Mouse (Mus musculus) WW6 (cell line): ENCODE results near the gene Slc6a2.

Experiments
- DNase-seq: peaks from one replicate; pipeline ENCODE4 v3.0.0-alpha.2; 2013; ENCODE audit warnings: low read depth, low spot score

Slc6a2 gene

DNA sequence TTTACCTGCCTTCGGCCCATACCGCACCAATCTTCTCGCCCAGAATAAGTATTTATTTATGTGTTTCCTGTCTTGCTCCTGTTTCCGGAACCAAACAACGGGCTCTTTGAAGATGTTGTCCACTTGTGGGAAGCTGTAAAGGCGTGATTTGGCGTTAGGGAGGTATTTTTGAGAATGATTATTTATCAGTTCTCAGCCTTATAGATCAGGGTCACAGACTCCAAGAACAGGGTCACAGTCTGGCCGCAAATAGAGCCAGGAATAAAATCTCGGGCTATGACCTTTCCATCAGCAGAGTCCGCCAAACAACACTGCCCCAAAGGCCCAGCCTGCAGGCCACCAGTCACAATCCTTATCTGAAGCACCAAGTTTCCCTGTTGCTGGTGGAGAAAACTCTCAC is at the start of gene Slc6a2:
Gene Slc6a2, plus strand, starts transcription at position 301 of the 400 bp plus-strand sequence.
- DNase-seq: no peak

DNA sequence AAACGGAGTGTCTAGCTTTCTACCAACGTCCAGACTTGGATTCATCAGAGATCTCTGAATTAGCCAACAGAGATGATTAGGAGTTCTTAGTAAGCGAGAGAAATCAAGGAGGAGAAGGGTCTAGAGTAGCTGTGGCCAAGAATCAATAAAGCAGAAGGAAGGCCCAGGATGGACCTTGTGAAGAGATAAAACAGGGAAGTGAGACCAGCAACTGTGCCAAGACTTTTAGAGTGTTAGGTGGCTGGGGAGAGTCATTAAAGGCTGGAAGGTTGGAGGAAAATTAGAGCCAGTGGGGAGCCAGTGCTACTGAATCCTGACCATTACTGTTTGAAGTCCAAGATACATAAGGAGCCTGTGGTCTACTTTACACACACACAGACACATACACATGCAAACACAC is 48.4 kb upstream of the Slc6a2 start:
- DNase-seq: no peak

DNA sequence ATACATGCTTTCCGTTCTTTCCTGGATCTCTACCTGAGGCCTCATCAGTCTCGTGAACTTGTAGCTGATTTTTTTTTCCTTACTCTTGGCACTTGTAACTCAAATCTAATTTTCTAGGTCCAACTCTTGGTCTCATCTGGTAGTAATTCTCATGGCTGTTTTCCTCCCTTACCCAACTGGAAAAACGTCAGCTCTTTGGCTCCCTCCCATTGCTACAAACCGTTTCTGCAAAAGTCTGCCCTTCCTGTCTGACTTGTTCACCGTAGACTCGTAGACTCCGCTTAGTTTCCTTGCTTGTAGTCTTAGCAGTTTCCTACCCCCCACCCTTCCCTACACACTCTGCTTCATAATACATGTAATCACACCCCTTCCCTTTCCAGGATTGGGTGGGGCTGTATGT is 46.5 kb upstream of the Slc6a2 start:
- DNase-seq: no peak

DNA sequence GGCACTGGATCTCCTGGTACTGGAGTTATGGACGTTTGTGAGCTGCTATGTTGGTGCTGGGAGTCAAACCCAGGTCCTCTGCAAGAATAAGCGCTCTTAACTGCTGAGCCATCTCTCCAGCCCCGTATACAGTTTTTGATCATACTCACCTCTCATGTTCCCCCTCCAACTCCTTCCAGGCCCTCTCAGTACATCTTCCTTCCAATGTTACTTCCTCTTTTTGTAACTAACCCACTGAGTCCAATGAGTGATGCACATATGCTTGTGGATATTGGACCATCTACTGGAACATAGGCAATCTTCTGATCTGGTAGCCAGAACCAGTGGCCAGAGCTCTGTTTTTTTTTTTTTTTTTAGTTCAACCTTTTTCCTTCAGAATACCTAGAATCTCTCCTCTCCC is 43.8 kb upstream of the Slc6a2 start:
- DNase-seq: no peak

DNA sequence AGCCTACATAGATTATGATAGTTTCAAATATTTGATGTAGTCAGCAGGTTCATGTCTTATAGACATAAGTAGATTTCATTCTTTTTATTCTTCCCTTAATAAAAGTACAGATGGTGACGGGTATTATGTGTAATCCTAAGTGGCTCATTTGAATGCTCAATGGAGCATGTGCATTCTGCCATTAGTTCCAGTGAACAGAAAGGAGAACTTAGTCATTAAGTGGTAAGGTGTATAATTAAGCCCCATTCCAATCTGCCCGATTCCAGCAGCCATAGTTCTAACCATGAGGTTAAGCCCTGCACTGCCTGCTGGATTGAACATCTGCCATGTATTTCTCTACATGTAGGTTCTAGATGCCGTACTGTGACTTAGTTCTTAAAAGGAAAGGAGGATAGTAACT is 38.1 kb upstream of the Slc6a2 start:
- no peak for DNase-seq

DNA sequence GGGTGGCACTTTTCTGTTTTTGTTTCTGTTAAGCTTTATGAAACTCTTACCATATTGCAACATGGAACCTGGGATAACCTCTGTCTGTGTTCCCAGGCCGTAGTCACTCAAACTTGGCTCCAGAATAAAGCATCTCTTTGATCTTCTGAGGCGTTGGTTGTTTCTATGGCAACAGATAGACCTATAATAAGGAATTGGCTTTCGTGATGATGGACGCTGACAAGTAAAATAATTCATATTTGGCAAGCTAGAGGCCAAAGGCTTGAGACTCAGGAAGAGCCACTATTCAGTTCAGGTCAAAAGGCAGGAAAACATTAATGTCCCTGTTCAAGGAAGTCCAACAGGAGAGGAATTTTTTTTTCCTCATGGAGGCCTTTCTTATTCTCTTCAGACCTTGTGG is 30.9 kb upstream of the Slc6a2 start:
- DNase-seq: no peak

DNA sequence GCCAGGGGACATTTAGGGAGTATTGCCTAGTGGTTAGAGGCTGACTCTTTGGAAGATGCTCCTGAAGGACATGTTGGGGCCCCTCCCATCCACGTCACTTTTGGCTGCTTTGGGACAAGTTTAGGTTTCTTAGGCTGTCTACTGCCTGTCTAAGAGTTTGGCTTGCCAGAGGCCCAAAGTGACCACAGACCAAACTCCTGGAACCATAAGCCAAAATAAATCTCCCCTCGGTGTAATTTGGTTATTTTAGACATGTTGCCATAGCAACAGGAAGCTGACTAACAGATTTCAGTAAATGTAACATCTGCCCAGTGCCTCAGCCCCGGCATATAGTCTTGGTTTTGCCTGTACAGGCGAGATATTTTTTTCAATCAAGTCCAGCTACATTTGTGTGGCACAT is 21.8 kb upstream of the Slc6a2 start:
- no peak for DNase-seq

DNA sequence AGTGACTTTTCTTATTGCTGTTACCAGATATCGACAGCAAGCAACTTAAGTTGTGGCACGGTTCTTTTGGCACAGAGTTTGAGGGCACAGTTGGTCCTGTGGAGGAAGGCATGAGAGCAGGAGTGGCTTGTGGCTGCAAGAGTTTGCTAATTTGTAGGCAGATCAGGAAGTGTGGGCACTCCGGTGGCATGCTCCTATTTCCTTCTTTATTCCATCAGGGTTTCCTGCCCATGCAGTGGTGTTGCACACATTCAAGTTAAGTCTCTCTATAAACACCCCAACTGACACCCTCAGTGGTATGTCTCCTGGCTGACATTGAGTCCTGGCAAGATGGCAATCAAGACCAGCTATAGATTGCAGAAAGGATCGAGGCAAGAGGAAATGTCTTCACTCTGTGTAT is 10.8 kb upstream of the Slc6a2 start:
- DNase-seq: no peak

DNA sequence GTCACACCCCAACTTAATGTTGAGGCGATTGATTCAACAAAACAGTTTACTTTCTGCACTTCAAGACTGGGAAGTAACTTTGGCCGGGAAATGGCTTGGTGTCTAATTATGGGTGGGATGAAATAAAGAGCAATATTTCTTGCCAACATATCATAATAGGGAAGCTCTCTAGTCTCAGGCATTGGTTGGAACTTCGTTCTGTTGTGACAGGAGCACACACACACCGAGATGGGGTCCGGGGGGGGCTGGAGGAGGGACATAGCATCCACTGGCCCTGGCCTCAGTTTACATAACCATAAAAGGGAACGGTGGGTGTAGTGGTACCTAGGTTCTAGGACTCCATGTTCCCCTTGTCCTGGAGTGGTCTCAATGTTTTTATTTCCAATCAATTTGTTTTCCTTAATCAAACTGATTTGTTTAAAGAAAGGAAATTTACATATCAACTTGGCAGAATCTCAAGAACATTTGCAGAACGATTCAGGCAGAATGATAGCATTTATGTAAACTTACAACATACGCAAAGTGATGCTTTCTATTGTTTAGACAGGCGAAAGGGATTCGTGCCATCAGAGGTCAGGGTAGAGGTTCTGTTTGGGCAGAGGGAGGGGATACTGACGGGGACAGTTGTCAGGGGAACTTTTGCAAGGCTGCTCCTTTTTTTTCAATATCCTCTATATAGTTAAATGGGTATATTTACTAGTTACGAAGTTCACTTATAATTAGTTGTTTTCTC is 9.1 kb upstream of the Slc6a2 start:
- DNase-seq: no peak

DNA sequence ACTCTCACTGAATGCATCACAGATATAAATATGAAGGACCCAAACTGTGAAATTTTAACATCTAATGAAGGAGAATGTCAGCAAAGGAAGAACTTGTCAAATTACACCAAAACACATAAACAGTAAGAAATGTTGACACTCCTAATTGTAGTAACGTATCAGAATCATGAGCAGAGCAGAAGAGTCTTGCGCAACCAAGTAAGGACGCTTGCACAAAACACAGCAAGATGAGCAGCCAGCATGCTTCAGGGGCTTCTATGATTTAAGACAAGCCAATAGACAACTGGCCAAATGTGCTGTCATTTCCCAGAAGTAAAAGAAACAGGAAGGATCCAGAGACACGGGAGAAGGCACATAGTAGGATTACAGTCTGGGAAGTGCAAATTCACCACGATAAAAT is 5.8 kb upstream of the Slc6a2 start:
- no peak for DNase-seq

DNA sequence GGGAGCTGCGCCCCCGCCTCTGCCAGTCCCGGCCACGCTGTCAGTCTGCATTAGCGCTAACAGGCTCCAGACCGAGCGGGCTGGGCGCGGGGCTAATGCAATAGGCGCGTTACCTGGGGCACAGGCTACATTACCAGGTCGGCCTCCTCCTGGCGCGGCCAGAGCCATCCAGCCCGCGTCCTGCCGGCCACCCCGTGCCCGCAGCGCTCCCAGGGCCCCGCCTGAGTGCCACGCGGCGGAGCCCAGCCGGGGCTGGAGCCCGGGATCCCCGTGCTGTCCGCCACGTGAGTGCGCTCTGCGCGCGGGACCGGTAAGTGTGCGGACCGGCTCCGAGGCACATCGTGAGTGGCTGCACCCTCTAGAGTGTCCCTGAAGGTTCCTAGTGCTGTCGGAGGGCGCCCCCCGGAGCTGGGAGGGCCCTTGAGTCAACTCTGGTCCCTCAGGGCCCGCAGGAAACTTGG is 602 bp downstream of the Slc6a2 start:
- DNase-seq: no peak

DNA sequence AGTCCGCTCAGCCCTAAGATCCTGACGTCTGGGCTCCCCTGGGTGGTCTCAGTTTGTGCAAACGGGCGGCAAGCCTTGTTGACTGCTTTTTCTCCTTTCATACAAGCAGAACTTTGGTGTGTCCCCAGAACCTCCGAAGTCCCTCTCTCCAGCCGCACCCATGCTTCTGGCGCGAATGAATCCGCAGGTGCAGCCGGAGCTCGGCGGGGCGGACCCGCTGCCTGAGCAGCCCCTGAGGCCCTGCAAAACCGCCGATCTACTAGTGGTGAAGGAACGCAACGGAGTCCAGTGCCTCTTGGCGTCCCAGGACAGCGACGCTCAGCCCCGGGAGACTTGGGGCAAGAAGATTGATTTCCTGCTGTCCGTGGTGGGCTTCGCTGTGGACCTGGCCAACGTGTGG is 1.2 kb downstream of the Slc6a2 start:
- no peak for DNase-seq

DNA sequence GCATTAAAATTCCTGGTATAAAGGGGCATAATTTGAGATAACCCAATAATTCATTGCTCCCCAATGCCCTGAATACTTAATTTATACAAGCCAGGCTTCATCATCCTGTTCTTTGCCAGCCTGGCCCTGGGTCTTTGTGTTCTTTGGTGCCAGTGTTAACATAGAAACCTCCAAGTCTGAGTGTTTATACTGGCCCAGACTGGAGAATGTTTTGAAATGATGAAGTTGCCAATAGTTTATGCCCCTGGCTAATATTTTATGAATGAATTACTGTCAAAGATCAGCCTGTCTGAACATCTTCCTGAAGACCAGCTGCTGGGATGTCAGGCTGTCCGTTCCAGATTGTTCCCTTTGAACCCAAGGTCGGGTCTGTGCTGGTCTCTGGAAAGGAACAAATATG is 4.7 kb downstream of the Slc6a2 start:
- DNase-seq: no peak

DNA sequence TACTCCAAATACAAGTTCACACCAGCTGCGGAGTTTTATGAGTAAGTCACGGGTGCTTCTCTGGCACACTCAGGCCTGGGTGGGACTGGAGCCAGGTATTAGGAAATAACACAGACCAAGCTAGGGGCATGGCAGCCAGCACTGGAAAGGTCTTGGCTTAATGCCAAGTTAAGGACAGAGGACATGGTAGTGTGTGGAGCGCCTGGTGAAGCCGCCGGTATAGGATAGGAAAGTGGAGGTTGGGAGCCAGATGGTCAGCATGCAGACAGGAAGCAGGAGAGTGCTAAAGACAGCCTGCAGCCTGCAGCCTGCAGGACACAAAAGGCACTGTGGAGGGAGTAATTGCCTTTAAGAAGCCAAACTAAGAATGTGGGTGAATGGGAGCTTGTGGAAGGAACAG is 13.1 kb downstream of the Slc6a2 start:
- DNase-seq: no peak

DNA sequence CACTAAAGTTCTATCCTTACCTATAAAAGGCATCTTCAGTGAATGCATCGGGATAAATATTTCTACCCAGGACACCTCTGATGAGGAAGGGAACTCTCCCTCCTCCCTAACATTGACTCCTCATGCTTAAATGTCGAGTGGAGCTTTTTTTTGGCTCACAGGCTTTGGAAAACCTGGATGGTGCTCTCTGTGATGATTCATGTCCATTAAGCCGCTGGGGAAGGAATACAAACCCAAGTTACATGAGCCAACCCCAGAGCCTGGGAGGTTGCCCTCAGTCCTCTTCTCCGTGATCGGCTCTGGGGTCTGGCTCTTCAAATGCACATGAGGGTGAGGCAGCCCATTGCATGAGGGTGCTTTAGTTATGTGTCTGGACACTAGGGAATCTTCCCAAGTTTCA is 16.8 kb downstream of the Slc6a2 start:
- no peak for DNase-seq

DNA sequence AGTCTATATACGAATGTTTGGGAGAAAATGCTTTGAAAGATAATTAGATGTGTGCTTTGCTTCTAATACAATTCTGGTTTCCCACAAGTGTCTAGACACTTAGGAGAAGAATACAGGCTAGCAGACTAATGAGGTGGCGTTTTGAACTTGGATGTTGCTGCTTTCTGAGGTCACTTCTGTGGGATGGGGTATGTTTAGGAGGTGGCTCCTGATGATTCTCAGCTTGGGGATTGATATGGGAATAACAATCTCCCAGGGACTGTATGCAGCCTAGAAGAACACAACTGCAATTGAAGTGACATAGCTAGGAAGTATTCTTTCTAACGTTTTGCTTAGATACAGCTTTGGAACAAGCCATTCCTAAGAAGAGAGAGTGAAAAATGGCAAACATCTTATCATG is 22.6 kb downstream of the Slc6a2 start:
- DNase-seq: no peak

DNA sequence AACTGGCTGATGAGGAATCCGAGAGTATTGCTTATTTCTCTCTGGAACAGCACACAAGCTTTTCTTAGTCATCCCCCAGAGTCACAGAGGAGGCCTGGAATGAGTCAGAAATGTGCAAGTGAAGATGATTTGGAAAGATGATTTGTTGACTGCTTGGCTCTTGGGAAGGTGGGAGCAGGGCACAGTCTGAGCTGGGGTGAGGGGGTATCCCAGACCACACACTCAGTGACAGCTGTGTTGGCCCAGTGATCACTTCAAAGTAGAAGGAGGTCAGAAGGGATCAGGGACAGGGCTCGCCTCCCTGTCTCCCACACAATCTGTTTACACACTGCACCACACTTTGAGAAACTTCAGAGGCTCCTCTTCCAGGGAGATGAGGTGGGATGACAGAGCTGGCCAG is 24.5 kb downstream of the Slc6a2 start:
- no peak for DNase-seq

DNA sequence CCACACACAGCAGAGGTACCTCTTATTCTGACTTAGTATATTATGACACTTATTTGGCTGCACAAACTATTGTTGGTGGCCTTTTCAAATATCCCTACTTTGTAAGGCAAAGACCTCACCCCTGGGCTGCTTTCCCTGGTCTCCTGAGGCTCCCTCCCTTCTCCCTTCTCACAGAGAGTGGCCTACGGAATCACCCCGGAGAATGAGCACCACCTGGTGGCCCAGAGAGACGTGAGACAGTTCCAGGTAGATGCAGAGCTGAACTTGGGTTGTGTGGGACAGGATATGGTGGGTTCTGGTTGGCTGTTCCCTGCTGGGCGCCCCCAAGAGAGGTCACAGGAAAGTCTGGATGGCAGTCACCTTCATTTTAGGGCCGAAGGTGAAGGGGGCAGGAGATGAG is 37.0 kb downstream of the Slc6a2 start:
- no peak for DNase-seq

DNA sequence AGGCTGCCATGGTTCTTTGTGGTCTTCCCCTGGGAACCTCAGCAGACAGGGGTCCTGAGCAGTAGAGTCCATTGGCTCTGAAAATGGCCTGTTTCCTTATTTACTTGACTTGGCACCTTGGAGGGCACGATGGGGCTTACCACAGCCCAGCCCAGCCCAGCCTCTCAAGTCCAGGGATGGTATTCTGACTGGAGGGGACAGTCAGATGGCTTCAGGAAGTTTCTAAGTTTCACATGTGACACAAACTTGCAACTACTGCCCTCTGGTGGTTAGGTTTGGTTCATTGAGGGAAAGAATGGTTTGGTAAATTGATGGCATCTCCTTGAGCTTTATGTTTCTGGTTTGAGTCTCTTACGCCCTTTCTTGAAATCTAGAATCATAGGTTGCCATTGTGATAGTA is 38.7 kb downstream of the Slc6a2 start:
- DNase-seq: no peak

DNA sequence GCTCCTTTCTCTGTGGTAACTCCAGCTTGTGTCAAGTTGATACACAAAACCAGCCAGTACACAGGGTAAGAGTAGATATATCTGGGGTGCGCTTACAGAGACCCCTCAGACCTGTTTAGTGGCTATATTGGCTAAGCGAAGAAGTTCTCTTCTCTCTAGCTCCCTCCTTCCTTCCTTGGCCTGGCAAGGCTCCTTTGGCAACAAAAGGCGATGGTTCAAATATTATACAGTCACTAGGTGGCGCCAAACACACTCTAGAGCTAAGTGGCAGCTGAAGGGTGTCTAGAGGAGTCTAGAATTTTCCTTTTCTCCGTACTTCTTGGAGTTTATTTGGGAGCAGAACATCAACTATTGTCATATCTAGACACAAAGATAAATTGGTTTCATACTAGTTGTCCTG is 50.4 kb downstream of the Slc6a2 start:
- DNase-seq: peak; percentile 34

DNA sequence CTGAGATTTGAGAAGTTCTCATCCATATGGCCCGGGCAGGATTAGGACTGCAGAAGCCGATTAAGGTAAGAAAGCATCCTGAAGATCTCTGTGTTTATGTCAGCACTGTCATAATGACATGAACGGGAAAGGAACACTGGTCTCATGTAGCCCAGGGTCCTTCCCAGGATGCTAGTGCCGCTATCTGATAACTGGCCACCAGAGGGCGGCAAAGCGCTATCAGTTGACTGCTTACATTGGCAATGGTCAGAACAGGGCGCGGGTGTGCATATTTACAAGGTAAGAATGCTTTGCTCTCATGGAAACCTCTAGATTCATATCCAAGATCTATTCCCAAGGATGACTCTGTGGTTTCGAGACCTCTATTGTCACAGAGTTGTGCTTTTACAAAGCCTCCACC is 51.6 kb downstream of the Slc6a2 start:
- DNase-seq: peak; percentile 63

DNA sequence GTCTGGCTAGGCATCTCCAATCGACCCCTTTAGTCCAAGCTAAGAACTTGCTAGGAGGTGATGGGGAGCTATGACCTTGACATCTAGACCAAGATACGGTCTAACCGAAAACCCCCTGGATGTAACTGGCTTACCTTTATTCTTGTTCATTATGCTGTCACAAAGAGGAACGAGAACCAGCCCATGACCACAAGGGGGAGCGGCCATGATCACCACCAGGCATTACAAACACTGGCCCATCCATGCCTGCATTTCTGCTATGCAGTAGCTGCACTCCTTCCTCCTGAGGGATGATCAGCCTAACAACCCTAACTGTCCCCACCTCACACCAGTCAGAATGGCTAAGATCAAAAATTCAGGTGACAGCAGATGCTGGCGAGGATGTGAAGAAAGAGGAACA is 52.3 kb downstream of the Slc6a2 start:
- no peak for DNase-seq

DNA sequence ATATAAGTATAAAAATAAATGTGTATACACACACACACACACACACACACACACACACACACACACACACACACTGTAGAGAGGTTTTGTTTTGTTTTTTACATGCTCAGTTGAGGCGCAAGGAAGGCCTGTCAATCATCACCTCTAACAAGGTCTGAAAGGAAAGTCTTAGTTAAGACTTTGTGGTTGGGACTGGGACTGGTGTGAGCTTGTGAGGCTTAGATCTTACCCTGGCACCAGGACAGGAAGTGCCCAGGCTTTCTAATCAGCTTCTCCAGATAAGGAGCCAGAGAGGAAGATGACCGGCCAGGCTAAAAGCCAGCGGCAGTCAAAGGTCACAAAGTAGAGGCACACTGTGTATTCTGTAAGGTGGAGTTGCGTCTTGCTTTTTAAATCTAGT is 54.4 kb downstream of the Slc6a2 start:
- no peak for DNase-seq

DNA sequence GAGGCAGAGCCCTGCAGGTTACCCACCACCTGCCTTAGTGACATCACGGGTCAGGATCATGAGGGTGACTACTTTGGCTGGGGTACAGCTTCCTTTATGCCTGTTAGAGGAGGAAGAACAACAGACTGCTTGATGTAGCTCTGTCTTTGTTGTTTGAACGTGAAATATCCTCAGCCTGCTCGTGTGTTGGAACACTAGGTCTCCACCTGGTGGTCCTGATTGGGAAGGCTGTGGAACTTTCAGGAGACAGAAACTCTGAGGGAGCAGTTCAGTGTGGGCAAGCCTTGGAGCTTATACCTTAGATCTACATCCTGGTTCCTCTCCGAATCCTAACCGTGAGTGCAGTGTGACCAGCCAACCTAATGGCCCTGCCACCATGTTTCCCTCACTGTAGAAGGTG is 61.9 kb downstream of the Slc6a2 start:
- DNase-seq: no peak
